Mouse (Mus musculus) liver, embryonic 12.5 days (tissue): ENCODE measurements around the gene Copz1. TPM values are rescaled to one million over a fixed set of nuclear protein-coding genes. Genes with fewer than 3 reads are reported as not detected.

Experiments
- ATAC-seq: fragments of 200-750 bp; cut with Nextera tagmentation; 2 replicates; pipeline ENCODE4 v1.8.0; 2017; ENCODE audit warnings: moderate number of reproducible peaks, mild to moderate bottlenecking, moderate library complexity
- H3K27ac ChIP-seq: fragments of 300-500 bp; sonication (generic); 2 replicates; pipeline ENCODE4 v1.5.1; 2016; ENCODE audit warnings: mild to moderate bottlenecking
- H3K27me3 ChIP-seq: fragments of 300-500 bp; sonication (generic); replicated peaks from 2 replicates; pipeline ENCODE4 v1.6.1; 2016; ENCODE audit warnings: mild to moderate bottlenecking, moderate library complexity
- H3K36me3 ChIP-seq: fragments of 300-500 bp; sonication (generic); 2 replicates; pipeline ENCODE4 v1.6.1; 2016; ENCODE audit warnings: mild to moderate bottlenecking, moderate library complexity
- H3K4me1 ChIP-seq: fragments of 300-500 bp; sonication (generic); 2 replicates; pipeline ENCODE4 v1.6.1; 2016
- H3K4me2 ChIP-seq: fragments of 300-500 bp; sonication (generic); 2 replicates; pipeline ENCODE4 v1.6.1; 2016; ENCODE audit warnings: mild to moderate bottlenecking, moderate library complexity
- H3K4me3 ChIP-seq: fragments of 300-500 bp; sonication (generic); 2 replicates; pipeline ENCODE4 v1.5.1; 2016; ENCODE audit warnings: mild to moderate bottlenecking, moderate library complexity
- H3K9ac ChIP-seq: fragments of 300-500 bp; sonication (generic); 2 replicates; pipeline ENCODE4 v1.6.1; 2016; ENCODE audit warnings: mild to moderate bottlenecking, moderate library complexity
- H3K9me3 ChIP-seq: fragments of 300-500 bp; sonication (generic); replicated peaks from 2 replicates; pipeline ENCODE4 v1.6.1; 2016; ENCODE audit warnings: mild to moderate bottlenecking, moderate library complexity
- WGBS: fragments of 180-500 bp; shearing (Covaris S2); methylation state at CpG from one replicate; pipeline ENCODE4 v1.1.7; 2016; ENCODE audit not compliant: insufficient replicate concordance; 5-methylcytosine and 5-hydroxymethylcytosine counted together
- polyA plus RNA-seq: library from polyadenylated mRNA; unstranded; fragments of >200 nt; fragmentation: Nextera tagmentation; extraction: Ambion mirVana; gene quantifications from 2 replicates; pipeline ENCODE4 v1.2.1, GENCODE M21; 2016

The Copz1 gene
- polyA plus RNA-seq, 1 experiment from 2014 or later, result 250 TPM

DNA sequence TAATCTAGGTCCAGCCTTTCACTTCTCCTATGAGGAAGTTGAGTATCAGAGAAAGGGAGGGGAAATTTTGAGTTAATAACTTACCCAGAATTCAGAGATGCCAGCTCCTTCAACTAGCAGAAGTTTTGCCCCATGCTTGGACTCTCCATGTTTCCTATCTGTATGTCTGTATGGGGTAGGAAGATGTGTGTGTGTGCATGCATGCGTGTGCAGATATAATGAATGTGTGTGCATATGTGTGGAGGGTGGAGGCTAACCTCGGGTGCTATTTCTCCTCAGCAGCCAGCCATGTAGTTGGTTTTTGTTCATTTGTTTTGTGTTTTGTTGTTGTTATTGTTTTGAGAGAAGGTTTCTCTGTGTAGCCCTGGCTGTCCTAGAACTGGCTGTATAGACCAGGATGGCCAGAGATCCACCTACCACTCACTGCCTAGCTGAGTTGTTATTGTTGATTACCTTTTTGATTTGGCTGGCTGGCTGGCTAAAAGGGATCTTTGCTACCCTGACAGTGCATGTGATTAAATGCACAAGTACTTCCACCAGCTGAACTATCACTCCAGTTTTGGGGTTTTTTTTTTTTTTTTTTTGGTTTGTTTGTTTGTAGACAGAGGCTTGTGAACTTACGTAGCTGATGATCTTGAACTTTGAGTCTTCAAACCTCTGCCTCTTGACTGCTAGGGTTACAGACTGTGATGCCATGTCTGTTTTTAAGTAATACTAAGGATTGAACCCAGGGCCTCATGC lies 9.1 kb downstream of the Copz1 start:
- H3K4me3 ChIP-seq, result no peak overlapping the region
- peaks cover 59% of the 10 kb centered on the region for H3K36me3 ChIP-seq
- H3K9me3 ChIP-seq, result no peaks in the 10 kb centered on the region
- no peak for ATAC-seq
- H3K4me1 ChIP-seq, result peaks cover 75% of the 10 kb centered on the region
- no peaks in the 10 kb centered on the region for H3K27me3 ChIP-seq
- H3K9ac ChIP-seq, result peak overlapping the region; percentile 18; the same call in 1 of the 2 replicates
- H3K4me2 ChIP-seq, result peak overlapping the region; percentile 6; the same call in 1 of the 2 replicates
- H3K27ac ChIP-seq, result peak overlapping the region; percentile 83
- 83% methylated on average over 3 of the region's 3 CpGs for WGBS

DNA sequence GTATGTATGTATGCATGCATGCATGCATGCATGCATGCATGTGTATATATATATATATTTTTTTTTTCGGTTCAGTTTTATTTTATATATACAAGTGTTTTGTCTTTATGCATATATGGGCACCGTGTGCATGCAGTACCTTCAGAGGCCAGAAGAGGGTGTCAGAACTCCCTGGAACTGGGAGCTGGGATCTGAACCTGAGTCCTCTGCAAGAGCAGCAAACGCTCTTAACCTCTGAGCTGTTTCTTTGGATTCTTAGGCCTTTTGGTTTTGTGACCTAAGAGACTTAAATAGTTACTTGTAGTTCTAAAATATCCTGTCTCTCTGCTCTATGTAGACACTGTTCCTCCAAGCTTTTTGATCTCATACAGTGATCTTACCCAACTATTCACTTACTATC lies 11.6 kb downstream of the Copz1 start:
- ATAC-seq, result no peak
- Histone ChIP-seq H3K4me2 (no peak overlapping the region), H3K4me1 (peaks cover 51% of the 10 kb centered on the region), H3K4me3 (no peak overlapping the region), H3K36me3 (peaks cover 58% of the 10 kb centered on the region), H3K9me3 (no peaks in the 10 kb centered on the region), H3K27ac (no peak overlapping the region), H3K9ac (no peak overlapping the region), H3K27me3 (no peaks in the 10 kb centered on the region)
- 73% methylated on average over 3 of the region's 3 CpGs for WGBS

DNA sequence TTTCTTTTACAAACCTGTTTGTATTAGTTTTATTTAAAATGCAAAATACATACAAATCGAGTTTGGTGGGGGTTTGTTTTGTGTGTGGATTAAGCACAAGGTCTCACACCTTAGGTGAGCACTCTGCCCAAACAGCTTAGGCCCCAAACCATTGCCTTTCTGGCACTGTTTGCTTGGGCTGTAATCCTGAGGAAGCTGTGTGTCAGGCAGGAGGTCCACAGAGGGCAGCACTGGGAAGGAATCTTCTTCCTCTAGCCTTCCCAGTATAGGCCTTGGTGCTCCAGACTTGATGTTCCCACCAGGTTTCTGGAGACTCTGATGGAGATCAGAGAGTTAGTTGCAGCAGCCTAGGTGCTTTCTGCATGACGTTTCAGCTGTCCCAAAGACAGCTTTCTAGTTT lies 12.1 kb downstream of the Copz1 start:
- WGBS, result 32% methylated on average over 2 of the region's 2 CpGs
- Histone ChIP-seq H3K27ac (peak overlapping the region; percentile 51; the same call in 1 of the 2 replicates), H3K4me2 (no peak overlapping the region), H3K36me3 (peaks cover 60% of the 10 kb centered on the region), H3K4me1 (peaks cover 47% of the 10 kb centered on the region), H3K9ac (peak overlapping the region; percentile 24; the same call in 1 of the 2 replicates), H3K9me3 (no peaks in the 10 kb centered on the region), H3K27me3 (no peaks in the 10 kb centered on the region), H3K4me3 (no peak overlapping the region)
- ATAC-seq, result no peak

DNA sequence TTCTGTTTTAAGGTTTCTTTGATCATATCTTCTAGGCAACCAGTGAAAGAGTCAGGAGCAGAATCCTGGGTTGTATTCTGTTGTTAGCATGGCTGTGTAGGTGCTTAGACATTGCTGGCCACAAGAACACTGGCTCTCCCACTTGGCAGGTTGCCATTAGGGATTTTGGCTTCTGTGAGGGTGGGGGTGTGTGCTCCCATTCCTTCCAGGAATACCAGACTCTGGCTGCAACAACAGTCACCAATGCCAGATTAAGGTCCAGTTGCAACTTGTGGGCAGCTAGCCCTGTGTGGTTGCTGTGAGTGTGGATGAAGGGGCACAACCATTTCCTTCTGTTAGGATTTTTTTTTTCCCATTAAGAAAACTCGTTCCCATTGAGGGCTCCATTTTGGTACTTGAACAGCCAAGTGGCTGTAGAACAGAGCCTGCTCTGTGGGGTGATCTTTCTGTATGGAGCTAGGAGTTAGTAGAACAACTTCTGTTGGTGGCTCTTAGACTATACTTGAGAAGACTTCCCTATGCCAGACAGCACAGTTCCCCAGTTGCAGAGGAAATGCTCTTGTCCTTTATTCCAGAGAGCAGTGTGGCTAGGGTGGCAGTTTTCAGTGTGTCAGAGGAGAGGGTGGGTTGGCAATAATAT lies 13.4 kb downstream of the Copz1 start:
- Histone ChIP-seq H3K4me1 (peaks cover 34% of the 10 kb centered on the region), H3K36me3 (peaks cover 66% of the 10 kb centered on the region), H3K27me3 (no peaks in the 10 kb centered on the region), H3K27ac (0 out of 2 replicates have a peak overlapping the region, but pooled peaks have one; percentile 15), H3K9ac (no peak overlapping the region), H3K4me3 (no peak overlapping the region), H3K4me2 (no peak overlapping the region), H3K9me3 (no peaks in the 10 kb centered on the region)
- WGBS, result 43% methylated on average over 1 of the region's 1 CpGs
- ATAC-seq, result no peak

DNA sequence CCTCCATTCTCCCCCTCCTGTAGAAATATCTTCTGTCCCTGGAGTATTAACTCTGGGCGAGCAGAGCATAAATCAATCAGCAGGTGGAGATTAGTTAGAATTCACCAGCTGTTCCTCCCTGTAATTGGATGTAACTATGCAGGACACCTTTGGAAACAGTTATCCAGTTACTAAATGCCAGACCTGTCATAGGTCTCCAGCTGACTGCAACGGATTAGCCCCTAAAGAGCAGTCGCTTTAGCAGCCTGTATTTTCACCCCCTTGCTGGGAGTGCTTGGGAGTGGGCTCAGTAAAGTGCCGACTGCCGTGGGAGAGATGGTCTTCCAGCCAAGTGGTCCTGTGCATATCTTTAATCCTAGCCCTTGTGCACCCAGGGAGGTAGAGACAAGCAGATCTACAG lies 17.1 kb downstream of the Copz1 start:
- no peaks in the 10 kb centered on the region for H3K27me3 ChIP-seq
- H3K9me3 ChIP-seq, result no peaks in the 10 kb centered on the region
- no peak overlapping the region for H3K4me3 ChIP-seq
- peaks cover 84% of the 10 kb centered on the region for H3K36me3 ChIP-seq
- no peak overlapping the region for H3K27ac ChIP-seq
- H3K9ac ChIP-seq, result no peak overlapping the region
- 83% methylated on average over 5 of the region's 5 CpGs for WGBS
- no peak for ATAC-seq
- H3K4me1 ChIP-seq, result peaks cover 14% of the 10 kb centered on the region
- H3K4me2 ChIP-seq, result no peak overlapping the region

DNA sequence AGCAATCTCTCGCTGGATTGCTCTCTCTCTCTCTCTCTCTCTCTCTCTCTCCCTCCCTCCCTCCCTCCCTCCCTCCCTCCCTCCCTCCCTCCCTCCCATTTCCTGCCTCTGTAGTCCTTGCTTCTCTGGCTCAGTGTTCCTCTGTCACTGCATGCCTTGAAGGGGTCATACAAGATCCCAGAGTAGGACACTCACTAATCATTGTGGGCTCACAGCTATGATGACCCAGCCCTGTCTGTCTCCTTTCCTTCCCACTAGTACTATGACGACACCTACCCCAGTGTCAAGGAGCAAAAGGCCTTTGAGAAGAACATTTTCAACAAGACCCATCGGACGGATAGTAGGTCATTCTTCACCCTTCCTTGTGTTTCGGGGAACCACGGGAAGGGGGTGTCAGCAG lies 17.9 kb downstream of the Copz1 start:
- H3K27me3 ChIP-seq, result no peaks in the 10 kb centered on the region
- no peak overlapping the region for H3K4me2 ChIP-seq
- no peak overlapping the region for H3K4me3 ChIP-seq
- no peak for ATAC-seq
- H3K27ac ChIP-seq, result no peak overlapping the region
- peaks cover 6% of the 10 kb centered on the region for H3K4me1 ChIP-seq
- peaks cover 90% of the 10 kb centered on the region for H3K36me3 ChIP-seq
- H3K9me3 ChIP-seq, result no peaks in the 10 kb centered on the region
- H3K9ac ChIP-seq, result no peak overlapping the region
- WGBS, result 83% methylated on average over 6 of the region's 6 CpGs

DNA sequence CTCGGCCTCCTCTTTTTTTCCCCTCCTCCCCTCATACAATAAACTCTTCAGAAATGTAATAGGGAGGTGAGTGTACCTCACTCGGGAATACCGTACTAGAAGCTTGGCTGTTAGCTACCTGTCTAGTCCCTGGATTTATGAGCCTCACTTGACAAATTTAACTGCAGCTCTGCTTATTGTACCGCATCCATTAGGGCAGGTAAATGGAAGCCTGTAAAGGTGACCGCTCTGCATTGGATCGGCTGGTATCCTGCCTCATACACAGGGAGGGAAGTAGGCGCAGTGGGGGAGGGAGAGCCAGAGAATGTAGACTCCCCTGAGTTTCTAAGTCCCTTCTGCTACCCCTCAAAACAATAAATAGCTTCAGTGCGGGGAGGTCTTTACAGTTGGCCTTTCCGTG lies 18.3 kb downstream of the Copz1 start:
- peaks cover 91% of the 10 kb centered on the region for H3K36me3 ChIP-seq
- H3K4me3 ChIP-seq, result no peak overlapping the region
- peaks cover 1% of the 10 kb centered on the region for H3K4me1 ChIP-seq
- WGBS, result 91% methylated on average over 9 of the region's 9 CpGs
- no peak overlapping the region for H3K9ac ChIP-seq
- H3K27ac ChIP-seq, result no peak overlapping the region
- H3K4me2 ChIP-seq, result no peak overlapping the region
- no peaks in the 10 kb centered on the region for H3K27me3 ChIP-seq
- H3K9me3 ChIP-seq, result no peaks in the 10 kb centered on the region
- no peak for ATAC-seq

DNA sequence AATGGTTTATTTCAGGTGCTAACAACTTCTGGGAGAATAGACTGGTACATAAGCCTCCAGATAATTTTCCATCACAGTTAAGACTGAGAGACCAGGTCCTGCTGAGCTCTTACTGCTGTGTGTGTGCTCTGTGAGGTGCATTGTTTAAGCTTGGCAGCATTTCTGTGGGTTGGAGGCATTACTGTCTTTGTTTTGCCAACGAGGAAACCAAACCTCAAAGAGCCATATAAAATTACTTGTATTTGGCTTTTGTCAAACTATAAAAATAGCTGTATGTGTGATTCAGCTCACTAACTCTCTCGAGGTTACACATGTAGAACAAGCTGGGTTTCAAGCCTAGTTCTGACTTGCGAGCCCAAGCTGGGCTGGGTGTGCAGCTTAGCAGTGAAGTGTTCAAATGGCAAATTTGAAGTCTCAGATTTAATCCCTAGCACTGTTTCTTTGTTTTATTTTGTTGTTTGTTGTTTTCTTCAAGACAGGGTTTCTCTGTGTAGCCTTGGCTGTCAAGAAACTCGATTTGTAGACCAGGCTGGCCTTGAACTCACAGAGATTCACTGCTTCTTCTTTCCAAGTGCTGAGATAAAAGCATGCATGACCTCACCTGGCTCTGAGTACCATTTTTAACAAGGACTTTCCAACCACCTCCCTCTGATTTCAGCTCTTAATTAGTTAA lies 20.3 kb downstream of the Copz1 start:
- 86% methylated on average over 4 of the region's 4 CpGs for WGBS
- Histone ChIP-seq H3K4me2 (no peak overlapping the region), H3K4me1 (no peaks in the 10 kb centered on the region), H3K9me3 (no peaks in the 10 kb centered on the region), H3K27me3 (no peaks in the 10 kb centered on the region), H3K4me3 (no peak overlapping the region), H3K27ac (no peak overlapping the region), H3K9ac (no peak overlapping the region), H3K36me3 (peaks cover 95% of the 10 kb centered on the region)
- no peak for ATAC-seq

DNA sequence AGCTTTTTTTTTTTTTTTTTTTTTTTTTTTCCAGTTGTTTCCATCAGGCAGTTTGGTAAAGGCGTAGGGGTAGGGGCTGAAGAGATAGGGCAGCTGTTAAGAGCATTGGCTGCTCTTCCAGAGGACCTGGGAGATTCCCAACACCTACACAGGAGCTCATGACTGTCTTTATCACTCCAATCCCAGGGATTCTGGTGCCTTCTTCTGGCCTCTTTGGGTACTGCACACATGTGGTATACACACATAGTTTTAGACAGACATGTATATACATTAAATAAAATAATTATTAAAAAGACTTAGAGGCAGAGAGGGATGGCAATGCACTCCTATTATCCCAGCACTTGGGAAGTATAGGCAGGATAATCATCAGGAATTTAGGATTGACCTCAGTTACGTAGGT lies 20.9 kb downstream of the Copz1 start:
- H3K4me3 ChIP-seq, result no peak overlapping the region
- H3K4me1 ChIP-seq, result no peaks in the 10 kb centered on the region
- no peak overlapping the region for H3K4me2 ChIP-seq
- H3K36me3 ChIP-seq, result peaks cover 95% of the 10 kb centered on the region
- no peak overlapping the region for H3K9ac ChIP-seq
- WGBS, result 97% methylated on average over 2 of the region's 2 CpGs
- no peak for ATAC-seq
- no peaks in the 10 kb centered on the region for H3K9me3 ChIP-seq
- no peaks in the 10 kb centered on the region for H3K27me3 ChIP-seq
- no peak overlapping the region for H3K27ac ChIP-seq

DNA sequence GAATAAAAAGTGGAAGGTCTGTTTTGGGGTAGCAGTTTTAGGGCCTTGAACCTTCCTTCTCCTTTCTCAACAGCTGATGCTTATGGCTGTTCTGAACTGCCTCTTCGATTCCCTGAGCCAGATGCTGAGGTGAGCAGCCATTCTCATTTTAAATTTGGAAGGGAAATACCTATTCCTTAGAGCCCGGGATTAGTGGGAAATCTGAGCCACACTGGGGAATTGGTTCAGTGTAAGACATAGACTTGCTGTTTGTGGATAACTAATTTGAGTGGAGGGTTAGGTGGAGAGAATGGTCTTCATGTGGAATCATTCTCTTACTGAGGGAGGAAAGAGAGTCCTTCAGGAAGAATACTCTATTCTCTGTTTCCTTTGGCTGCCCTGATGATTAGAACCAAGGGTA lies 22.1 kb downstream of the Copz1 start:
- Histone ChIP-seq H3K27me3 (no peaks in the 10 kb centered on the region), H3K4me1 (no peaks in the 10 kb centered on the region), H3K36me3 (peaks cover 95% of the 10 kb centered on the region), H3K27ac (no peak overlapping the region), H3K9me3 (no peaks in the 10 kb centered on the region), H3K9ac (no peak overlapping the region), H3K4me3 (no peak overlapping the region), H3K4me2 (no peak overlapping the region)
- WGBS, result 88% methylated on average over 2 of the region's 2 CpGs
- ATAC-seq, result no peak

DNA sequence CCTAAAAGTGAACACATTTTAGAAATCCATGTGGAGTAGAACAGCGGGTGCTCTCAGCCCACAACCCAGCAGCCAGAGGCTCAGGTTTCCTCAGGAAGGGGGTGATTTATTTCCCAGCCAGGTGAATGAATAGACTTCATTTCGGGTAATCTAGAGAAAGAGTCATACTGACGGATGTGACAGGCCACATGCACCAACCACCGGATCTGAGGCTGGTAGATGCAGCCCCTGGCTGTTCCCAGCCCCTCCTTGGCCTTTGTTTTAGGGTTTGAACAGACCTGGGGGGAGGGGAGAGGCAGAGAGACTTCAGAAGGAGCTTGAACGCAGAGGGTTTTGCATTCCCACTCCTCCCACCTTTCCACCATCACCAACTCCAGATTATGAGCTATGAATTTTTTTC lies 23.3 kb downstream of the Copz1 start:
- H3K4me3 ChIP-seq, result no peak overlapping the region
- H3K27me3 ChIP-seq, result no peaks in the 10 kb centered on the region
- H3K4me1 ChIP-seq, result peaks cover 10% of the 10 kb centered on the region
- H3K9me3 ChIP-seq, result no peaks in the 10 kb centered on the region
- H3K27ac ChIP-seq, result 0 out of 2 replicates have a peak overlapping the region, but pooled peaks have one; percentile 20
- WGBS, result 48% methylated on average over 5 of the region's 5 CpGs
- no peak overlapping the region for H3K4me2 ChIP-seq
- no peak for ATAC-seq
- H3K9ac ChIP-seq, result no peak overlapping the region
- peaks cover 90% of the 10 kb centered on the region for H3K36me3 ChIP-seq

DNA sequence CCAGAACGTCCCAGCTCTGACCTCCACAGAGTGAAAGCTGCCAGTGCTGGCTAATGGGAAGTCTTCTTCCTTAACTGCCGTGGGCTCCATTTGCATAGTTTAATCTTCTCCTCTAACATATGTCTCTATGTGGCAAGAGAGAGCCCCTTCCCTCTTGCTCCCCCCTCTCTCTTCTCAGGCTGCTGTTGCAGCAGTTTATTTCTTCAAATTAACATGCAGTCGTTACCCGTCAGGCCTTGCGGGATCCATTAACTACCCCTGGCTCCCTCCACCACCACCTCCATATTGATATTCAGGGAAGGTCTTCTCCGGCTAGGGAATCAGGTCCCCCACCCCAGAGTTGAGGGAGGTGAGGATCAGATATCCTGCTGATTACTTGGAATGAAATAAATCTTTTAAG lies 24.8 kb downstream of the Copz1 start:
- Histone ChIP-seq H3K27me3 (peaks cover 8% of the 10 kb centered on the region), H3K4me2 (no peak overlapping the region), H3K4me3 (no peak overlapping the region), H3K4me1 (peaks cover 24% of the 10 kb centered on the region), H3K36me3 (peaks cover 75% of the 10 kb centered on the region), H3K9me3 (no peaks in the 10 kb centered on the region), H3K9ac (no peak overlapping the region), H3K27ac (no peak overlapping the region)
- whole genome bisulfite sequencing, result 82% methylated on average over 6 of the region's 6 CpGs
- no peak for ATAC-seq
